Mouse (Mus musculus): ENCODE results near the gene Susd2.

DNA sequence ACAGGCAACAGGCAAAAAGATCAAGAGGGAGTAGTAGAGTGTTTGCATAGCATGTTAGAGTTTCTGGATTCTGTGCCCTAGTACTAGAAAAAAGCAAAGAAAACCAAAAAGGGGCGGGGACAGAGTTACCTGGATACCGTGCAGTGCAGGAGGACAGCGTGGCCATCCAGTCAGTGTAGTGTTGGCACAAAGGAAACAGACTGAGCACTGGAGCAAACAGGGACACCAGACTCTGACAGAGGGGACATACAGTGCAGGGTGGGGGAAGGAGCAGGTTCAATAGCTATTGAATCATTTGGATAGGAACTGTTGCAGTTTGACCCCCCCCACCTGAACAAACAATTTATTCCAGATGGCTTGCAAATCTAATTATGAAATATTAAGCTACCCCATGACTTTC lies 16.8 kb downstream of the Susd2 start:
- TF ChIP-seq CTCF (conservative IDR thresholded peaks at IDR 0.05; ENCODE audit: insufficient read depth, insufficient read length, low read depth, low read length): no peak
- no peak for TF ChIP-seq POLR2A (IDR thresholded peaks at IDR 0.05; ENCODE audit: low read depth, low read length)

All from kidney, adult 2 months (tissue).